Mouse (Mus musculus): Measurements from ENCODE around the gene Tfap2c.

GRCm38 (mm10) chr2:172501341-172501740 is 48.1 kb upstream of the Tfap2c start:
- TF ChIP-seq POLR2A (IDR thresholded peaks at IDR 0.05; ENCODE audit: control insufficient read depth, extremely low read depth, insufficient read depth, low read length, poor library complexity): no peak
- TF ChIP-seq CTCF (IDR thresholded peaks at IDR 0.05; ENCODE audit: borderline replicate concordance, control insufficient read depth, extremely low read depth, insufficient read depth, low read length, poor library complexity): no peak

Data from thymus, adult 2 months (tissue).